7 mouse cellular contexts compared by ENCODE assay signal in the genomic region with DNA sequence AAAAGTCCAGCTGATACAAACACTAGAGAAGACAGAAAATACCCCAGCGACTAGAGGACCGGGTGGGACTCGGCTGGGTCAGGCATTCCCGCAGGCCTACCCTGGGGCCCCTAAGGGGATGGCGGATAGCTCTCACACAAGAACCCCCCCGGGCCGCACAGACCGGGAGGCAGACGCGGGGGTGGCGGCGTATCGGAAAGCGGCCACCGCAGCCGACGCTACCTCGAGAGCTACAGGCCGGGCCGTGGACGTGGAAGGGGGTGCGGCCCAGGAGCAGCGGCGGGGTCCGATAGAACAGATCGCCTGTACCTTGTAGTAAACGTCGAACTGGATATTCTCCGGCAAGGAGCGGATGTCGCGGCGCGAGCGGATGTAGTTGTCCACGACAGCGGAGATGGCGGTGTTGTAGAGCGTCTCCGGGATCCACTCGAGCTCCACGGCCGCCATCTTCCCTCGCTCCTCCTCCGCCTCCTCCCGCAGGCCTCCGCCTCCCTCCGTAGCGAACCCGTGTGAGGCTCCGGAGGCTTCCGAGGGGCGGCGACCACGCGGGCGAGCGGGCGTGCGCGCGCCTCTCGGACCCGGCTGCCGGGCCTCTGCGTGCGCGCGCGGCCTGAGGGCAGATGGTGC. TPM values are rescaled to one million over a fixed set of nuclear protein-coding genes. Genes with fewer than 3 reads are reported as not detected.
A peak's percentile ranks its signal among the peaks of the same experiment; 100 is the strongest.
DNase-seq lines count a peak whose midpoint lies in the region; ATAC-seq lines count a peak whose summit lies in the region.

No protein-coding gene starts in this region.

- no peaks in the 10 kb centered on the region for H3K4me1 ChIP-seq in embryonic facial prominence, embryonic 11.5 days (ENCODE audit: control insufficient read depth, insufficient read depth, low read length)
- no peaks in the 10 kb centered on the region; the same call in 1 of the 2 replicates for H3K4me1 ChIP-seq in limb, embryonic 11.5 days (ENCODE audit: control insufficient read depth, insufficient read depth, low read length)
- H3K4me1 ChIP-seq in midbrain, embryonic 13.5 days (replicated peaks) = peaks cover 22% of the 10 kb centered on the region

- no peaks in the 10 kb centered on the region for H3K36me3 ChIP-seq in embryonic facial prominence, embryonic 11.5 days (replicated peaks; ENCODE audit: control insufficient read depth, insufficient read depth, low read depth, low read length)
- H3K36me3 ChIP-seq in limb, embryonic 11.5 days (ENCODE audit: control insufficient read depth, insufficient read depth, low read length) = no peaks in the 10 kb centered on the region
- no peaks in the 10 kb centered on the region for H3K36me3 ChIP-seq in midbrain, embryonic 13.5 days

- DNase-seq in adrenal gland, postnatal 25 days = peak; percentile 85
- DNase-seq in embryonic facial prominence, embryonic 11.5 days (ENCODE audit: low spot score) = peak; percentile 84
- DNase-seq in heart, adult 11 months = peak; percentile 99
- DNase-seq in kidney, adult 18-20 months = peak; percentile 88
- DNase-seq in limb, embryonic 11.5 days (ENCODE audit: low spot score) = peak; percentile 87
- peak; percentile 76 to 77 for DNase-seq in spleen, adult 18-20 months

- peak overlapping the region; percentile 99 for H3K27ac ChIP-seq in embryonic facial prominence, embryonic 11.5 days (replicated peaks; ENCODE audit: low read depth, low read length)
- H3K27ac ChIP-seq in limb, embryonic 11.5 days (replicated peaks; ENCODE audit: low read depth, low read length) = peak overlapping the region; percentile 98
- H3K27ac ChIP-seq in midbrain, embryonic 13.5 days = peak overlapping the region; percentile 99

- H3K4me3 ChIP-seq in embryonic facial prominence, embryonic 11.5 days (ENCODE audit: low read depth, low read length) = peak overlapping the region; percentile 95
- H3K4me3 ChIP-seq in limb, embryonic 11.5 days (ENCODE audit: low read depth, low read length) = peak overlapping the region; percentile 94
- H3K4me3 ChIP-seq in midbrain, embryonic 13.5 days (replicated peaks) = peak overlapping the region; percentile 91

- no peaks in the 10 kb centered on the region for H3K9me3 ChIP-seq in embryonic facial prominence, embryonic 11.5 days (replicated peaks; ENCODE audit: control insufficient read depth, low read length)
- H3K9me3 ChIP-seq in limb, embryonic 11.5 days (ENCODE audit: control insufficient read depth, low read length) = no peaks in the 10 kb centered on the region
- no peaks in the 10 kb centered on the region for H3K9me3 ChIP-seq in midbrain, embryonic 13.5 days

- H3K4me2 ChIP-seq in embryonic facial prominence, embryonic 11.5 days (ENCODE audit: low read depth, low read length) = peak overlapping the region; percentile 76
- H3K4me2 ChIP-seq in limb, embryonic 11.5 days (ENCODE audit: low read depth, severe bottlenecking) = peak overlapping the region; percentile 72
- peak overlapping the region; percentile 97 for H3K4me2 ChIP-seq in midbrain, embryonic 13.5 days (replicated peaks)

- ATAC-seq in embryonic facial prominence, embryonic 11.5 days (replicated peaks; ENCODE audit: insufficient number of reproducible peaks, low FRiP score, low TSS enrichment, low read depth) = peak; percentile 91
- ATAC-seq in limb, embryonic 11.5 days (ENCODE audit: insufficient number of reproducible peaks, low FRiP score, low TSS enrichment, low read depth) = peak; percentile 94
- peak; percentile 96 for ATAC-seq in midbrain, embryonic 13.5 days

- under 1% methylated on average over 60 of the region's 70 CpGs for WGBS in embryonic facial prominence, embryonic 11.5 days
- WGBS in limb, embryonic 11.5 days = under 1% methylated on average over 67 of the region's 70 CpGs
- WGBS in midbrain, embryonic 13.5 days = under 1% methylated on average over 70 of the region's 70 CpGs

- peak overlapping the region; percentile 96 for H3K9ac ChIP-seq in embryonic facial prominence, embryonic 11.5 days (replicated peaks; ENCODE audit: low read length)
- H3K9ac ChIP-seq in limb, embryonic 11.5 days (ENCODE audit: low read length) = peak overlapping the region; percentile 95
- peak overlapping the region; percentile 93 for H3K9ac ChIP-seq in midbrain, embryonic 13.5 days (replicated peaks)

- no peaks in the 10 kb centered on the region for H3K27me3 ChIP-seq in embryonic facial prominence, embryonic 11.5 days (ENCODE audit: control insufficient read depth, insufficient read depth, low read length)
- H3K27me3 ChIP-seq in limb, embryonic 11.5 days (ENCODE audit: control insufficient read depth, insufficient read depth, low read length) = no peaks in the 10 kb centered on the region
- no peaks in the 10 kb centered on the region for H3K27me3 ChIP-seq in midbrain, embryonic 13.5 days

RNA-seq across cellular contexts. Expression of a gene that starts 0.5 kb away (rescaled TPM):
- 43.1 and 56.9 TPM in 2 replicates for total RNA-seq in adrenal gland, postnatal 25 days (2021)
- 56.5 and 58.8 TPM in 2 replicates for polyA plus RNA-seq in embryonic facial prominence, embryonic 11.5 days (2014; fragmentation: Nextera tagmentation; extraction: Ambion mirVana)
- 49.7 and 50.4 TPM in 2 replicates for polyA plus RNA-seq in limb, embryonic 11.5 days (2014; fragmentation: Nextera tagmentation; extraction: Ambion mirVana)
- polyA plus RNA-seq in midbrain, embryonic 13.5 days (2015; fragmentation: Nextera tagmentation; extraction: Ambion mirVana) = 45.3 and 46.5 TPM in 2 replicates

Comparison
In these comparisons a context has a peak if more than half of its experiments do, and no peak if none do; other contexts are left out.
1. Peak in every context shown above with its lines: DNase-seq, ATAC-seq, H3K4me3 ChIP-seq and H3K27ac ChIP-seq.